Mouse (Mus musculus) layer of hippocampus, adult 8-10 months (tissue): Measurements from ENCODE around the gene S100a6. TPM values are rescaled to one million over a fixed set of nuclear protein-coding genes. Genes with fewer than 3 reads are reported as not detected.

ENCODE experiments used
- DNase-seq, 2 experiments: peaks; one replicate each; pipeline ENCODE4 v3.0.0; 2022; ENCODE audit warnings: low spot score in 2 of 2
- total RNA-seq, 4 experiments: library from RNA; stranded (reverse); gene quantifications; 2 replicates each; pipeline ENCODE4 v1.2.4; 2022

S100a6 gene
- total RNA-seq, 4 experiments from 2014 or later, result 22.1 to 95.0 (median 51.5) TPM

- no peak for DNase-seq
Observed at GRCm38 (mm10) chr3:90626266-90627021, 13.8 kb downstream of the S100a6 start.

GRCm38 (mm10) chr3:90627366-90627765, 14.7 kb downstream of the S100a6 start:
- DNase-seq, result no peak

DNA sequence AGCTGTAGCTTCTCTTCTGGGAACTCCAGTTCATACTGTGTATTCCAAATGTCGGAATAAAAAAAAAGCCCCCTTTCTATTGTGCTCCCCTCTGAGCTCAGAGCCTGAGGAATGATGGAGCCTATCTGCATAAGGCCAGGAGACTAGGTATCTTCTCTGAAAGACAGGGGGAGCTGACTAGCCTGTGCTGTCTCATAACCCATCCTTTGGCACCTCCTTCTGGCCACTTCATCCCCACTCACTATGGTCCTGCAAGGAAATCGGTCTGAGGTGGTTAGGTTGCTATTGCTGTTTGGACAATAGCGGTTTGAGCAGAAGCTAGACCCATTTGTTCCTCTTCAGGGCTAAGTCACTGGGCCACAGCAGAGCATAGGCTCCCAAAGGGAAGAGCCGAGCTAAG, 15.1 kb downstream of the S100a6 start:
- no peak for DNase-seq

DNA sequence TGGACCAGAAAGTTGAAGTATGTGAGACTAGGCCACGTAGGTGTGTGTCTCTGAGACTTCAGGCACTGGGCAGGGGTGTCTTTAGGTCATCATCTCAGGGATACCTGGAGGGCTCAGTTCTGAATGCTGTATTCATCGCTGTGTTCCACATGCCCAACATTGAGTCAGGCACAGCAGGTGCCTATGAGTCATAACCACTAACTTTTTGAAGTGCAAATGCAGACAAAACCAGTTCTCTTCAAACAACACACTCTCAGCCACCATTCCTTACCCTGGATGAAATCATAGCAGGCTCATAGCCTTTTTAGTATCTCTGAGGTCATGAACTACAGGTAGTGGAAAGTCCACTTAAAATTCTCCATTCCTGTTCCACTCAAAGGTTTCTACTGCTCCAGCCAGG, 16.6 kb downstream of the S100a6 start:
- DNase-seq, result no peak

DNA sequence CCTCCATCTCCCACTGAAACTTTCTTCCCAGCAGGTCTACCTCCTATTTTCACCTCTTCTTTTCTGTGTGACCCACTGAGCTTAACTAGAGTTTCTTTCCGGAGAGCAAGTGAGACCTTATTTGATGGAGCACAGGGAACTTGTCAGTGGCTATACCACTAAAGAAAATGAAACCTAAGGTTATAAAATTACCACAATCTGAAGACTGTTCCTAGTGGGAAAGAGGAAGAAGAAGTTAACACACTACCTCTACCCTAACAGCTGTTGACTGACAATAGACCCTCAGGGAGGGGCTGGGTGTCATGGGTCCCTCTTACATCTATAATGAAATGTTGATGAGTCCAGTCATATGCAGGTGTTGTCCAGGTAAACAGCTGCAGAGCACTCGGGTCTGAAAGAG, 19.3 kb downstream of the S100a6 start:
- no peak for DNase-seq

GRCm38 (mm10) chr3:90638511-90639275, 26.0 kb downstream of the S100a6 start:
- DNase-seq, result no peak

- no peak for DNase-seq
Observed at GRCm38 (mm10) chr3:90639511-90640154, 27.0 kb downstream of the S100a6 start.

DNA sequence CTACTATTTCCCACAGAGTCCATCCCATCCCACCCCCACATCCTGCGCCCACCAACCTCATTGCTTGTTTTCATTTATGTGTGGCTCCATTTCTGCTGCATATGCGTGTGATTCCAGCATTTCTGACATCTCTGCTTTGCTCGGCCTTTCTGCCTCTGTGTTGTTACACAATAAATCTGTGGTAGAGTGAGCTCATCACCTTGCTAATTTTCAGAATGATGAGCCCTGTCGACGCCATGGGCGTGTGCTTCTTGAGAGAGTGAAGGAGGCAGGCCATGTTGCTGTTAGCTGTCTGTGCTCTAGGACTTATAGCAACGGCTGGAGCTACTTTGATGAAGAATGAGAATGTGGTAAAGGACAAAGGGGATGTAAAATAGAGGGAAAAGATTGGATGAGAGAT, 28.3 kb downstream of the S100a6 start:
- DNase-seq, result no peak

DNA sequence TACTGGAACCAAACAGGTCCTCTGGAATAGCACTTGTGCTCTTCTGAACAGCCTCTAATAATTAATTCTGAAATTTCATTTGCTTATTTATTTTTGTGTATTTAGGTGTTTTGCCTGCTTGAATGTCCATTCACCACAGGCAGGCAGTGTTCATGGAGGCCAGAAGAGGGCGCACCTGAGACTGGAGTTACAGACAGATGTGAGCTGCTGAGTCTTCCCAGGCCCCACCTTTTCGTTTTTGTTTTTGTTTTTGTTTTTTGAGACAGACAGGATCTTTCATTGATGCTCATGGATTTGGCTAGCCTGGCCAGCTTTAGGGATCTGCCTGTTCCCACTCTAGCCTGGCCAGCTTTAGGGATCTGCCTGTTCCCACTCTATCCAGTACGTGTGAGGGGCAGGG, 31.5 kb downstream of the S100a6 start:
- DNase-seq, result peak in 1 of 2 experiments; percentile 30

- no peak for DNase-seq
Observed at GRCm38 (mm10) chr3:90647291-90647690, 34.6 kb downstream of the S100a6 start.

DNA sequence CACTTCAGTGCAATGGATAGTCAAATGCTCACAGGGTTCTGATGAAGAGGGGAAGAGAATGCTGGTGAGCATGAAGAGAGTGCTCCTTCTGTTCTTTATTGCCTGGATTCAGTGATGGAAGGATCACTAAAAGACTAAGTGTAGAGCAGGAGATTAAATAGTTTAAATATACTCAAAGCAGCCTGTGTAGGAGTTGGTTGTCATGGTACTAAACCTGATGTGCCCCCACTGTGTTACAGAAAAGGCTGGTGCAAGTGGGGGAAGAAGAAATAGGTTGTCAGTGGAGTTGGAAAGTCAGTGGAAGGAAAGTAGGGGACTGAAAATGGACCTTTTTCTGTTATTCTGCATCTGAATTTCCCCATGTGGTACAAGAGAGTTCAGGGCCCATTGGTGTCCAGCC, 36.3 kb downstream of the S100a6 start:
- no peak for DNase-seq

- DNase-seq, result no peak
Observed at GRCm38 (mm10) chr3:90649832-90650231, 37.1 kb downstream of the S100a6 start.

DNA sequence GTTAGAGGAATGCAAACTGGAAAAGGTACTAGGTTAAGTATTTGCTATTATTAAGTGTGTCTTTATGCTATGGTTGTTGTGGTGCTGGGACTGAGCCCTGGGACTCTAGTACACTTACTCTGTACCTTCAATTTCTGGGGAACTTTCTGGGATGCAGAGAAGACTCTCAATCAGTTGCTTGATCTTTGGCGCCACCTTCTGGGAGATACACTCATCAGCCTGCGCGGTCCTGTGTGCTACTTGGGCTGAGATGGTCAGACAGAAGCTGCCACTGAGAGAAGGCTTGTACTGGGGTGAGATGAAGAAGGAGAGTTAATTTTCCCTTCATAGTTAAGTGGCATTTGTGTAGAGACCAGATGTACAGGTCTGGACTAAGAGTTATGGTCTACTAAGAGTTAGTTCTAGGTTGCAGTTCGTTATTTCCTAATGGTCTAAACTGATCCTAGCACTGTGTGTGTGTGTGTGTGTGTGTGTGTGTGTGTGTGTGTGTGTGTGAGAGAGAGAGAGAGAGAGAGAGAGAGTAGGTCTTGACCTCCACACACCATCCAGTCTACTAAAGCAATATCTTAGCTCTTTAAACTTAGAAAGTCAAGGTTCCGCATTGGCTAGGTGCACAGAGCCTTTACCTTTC, 40.3 kb downstream of the S100a6 start:
- peak; percentile 41 to 85 for DNase-seq

GRCm38 (mm10) chr3:90653717-90654116, 41.0 kb downstream of the S100a6 start, which contains the start of gene S100a7a:
S100a7a (plus strand) TSS chr3:90654017.
- no peak for DNase-seq

DNA sequence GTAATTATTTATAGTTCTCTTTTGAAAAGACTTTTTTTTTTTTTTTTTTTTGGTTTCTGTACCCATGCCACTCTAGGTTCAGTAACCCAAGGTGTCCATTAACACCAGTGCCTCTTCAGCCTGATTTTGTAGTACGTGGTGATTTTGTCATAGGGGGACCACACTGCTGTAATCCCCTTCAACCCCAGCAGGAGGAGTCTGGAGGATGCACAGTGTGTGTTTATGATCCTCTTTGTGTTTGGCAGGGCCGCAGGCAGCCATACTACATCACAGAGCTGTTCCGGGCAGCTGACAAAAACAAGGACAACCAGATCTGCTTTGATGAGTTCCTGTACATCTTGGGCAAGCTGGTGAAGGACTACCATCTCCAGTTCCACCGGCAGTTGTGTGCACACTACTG, 44.7 kb downstream of the S100a6 start:
- DNase-seq, result no peak

GRCm38 (mm10) chr3:90659364-90660044, 46.8 kb downstream of the S100a6 start:
- no peak for DNase-seq

- DNase-seq, result no peak
Observed at GRCm38 (mm10) chr3:90664219-90664618, 51.5 kb downstream of the S100a6 start.

DNA sequence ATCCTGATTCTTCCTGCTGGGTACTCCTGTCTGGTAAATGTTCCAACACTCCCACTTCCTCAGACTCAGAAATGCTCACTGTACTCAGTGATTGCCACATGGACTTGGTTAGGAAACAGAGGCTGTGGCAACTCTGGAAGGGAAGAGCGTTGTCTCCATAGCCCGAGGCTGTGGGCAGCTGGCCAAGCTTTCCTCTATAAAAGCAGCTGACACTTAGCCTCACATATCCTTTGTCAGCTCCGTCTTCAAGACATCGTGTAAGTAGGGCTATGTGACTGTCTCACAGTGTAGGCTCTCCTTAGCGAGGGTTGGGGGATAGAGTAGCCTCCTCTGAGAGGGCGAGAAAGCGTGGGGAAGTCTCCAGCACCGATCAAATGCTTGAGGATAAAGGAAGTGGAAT, 56.2 kb downstream of the S100a6 start, which contains the start of gene S100a8:
TSS of gene S100a8 (plus strand) at position 133 of the 400 bp plus-strand sequence.
- DNase-seq, result no peak
